Mouse (Mus musculus) brain, embryonic 14.5 days (tissue): ENCODE measurements at regions not wholly inside any gene's neighbourhood (a gene's known extent, or its start where the extent isn't known, plus 50 kb on each side); places are given as distances from the start of the nearest gene placed in this dataset.

Experiments used
- CTCF ChIP-seq: fragments of 200-500 bp; IDR thresholded peaks from 2 replicates; pipeline ENCODE4 v1.5.1; 2012; ENCODE audit warnings: inconsistent platforms, mild to moderate bottlenecking, moderate library complexity, borderline replicate concordance; ENCODE audit not compliant: insufficient read depth, insufficient read length; ENCODE audit errors: extremely low read depth
- POLR2A ChIP-seq: fragments of 200-500 bp; IDR thresholded peaks from 2 replicates; pipeline ENCODE4 v1.6.1; 2012; ENCODE audit warnings: mild to moderate bottlenecking, inconsistent platforms, borderline replicate concordance; ENCODE audit not compliant: poor library complexity, insufficient read depth, insufficient read length, severe bottlenecking; ENCODE audit errors: extremely low read depth

DNA sequence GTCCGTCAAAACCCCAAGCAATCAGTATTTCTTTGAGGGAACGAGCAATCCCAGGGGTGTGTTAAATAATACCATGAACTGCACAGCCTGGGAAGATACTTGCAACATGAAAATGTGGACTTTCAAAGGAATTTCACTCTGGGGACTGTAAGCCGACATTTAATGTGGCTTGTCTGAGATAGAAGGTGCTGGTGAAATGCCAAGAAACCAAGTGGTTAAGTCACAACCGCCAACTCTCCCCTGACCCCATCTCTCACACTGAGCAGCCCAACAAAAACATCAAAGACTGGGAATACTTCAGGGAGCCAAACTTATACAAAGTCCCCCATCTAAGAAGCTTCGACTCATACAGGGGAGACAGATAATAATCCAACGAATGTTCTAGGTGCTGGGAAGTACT is 150.0 kb upstream of the Dynlrb2 start:
- TF ChIP-seq CTCF (no peak), POLR2A (no peak)
